Comparison of ENCODE assay signal across 21 mouse cellular contexts in the genomic region with DNA sequence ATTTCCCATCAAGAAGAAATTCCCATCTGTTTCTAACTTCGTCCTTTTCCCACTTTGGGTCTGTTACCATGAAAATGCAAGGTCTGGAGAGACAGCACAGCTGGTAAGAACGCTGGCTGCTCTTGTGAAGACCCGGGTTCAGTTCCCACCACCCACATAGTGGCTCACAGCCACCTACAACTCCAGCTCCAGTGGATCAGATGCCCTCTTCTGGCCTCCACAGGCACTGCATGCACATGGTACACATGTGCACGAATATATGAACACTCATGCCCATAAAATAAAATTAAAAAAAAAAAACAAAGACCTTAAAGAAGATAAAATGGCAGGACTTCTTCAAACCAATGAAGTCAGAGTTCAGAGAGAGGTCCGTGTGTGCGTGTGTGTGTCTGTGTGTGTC. TPM values are rescaled to one million over a fixed set of nuclear protein-coding genes. Genes with fewer than 3 reads are reported as not detected.
DNase-seq lines count a peak whose midpoint lies in the region; ATAC-seq and TF ChIP-seq lines count a peak whose summit lies in the region.
"Had no signal": no experiment of that assay in that cellular context is flagged by ENCODE, and none has a peak within 500 bp of the region (broad histone marks: within the 10 kb centered on the region; RNA-seq: fewer than 3 reads in every experiment).

No protein-coding gene starts in this region.

- no peak overlapping the region for H3K4me3 ChIP-seq in heart, adult 2 months
- H3K4me3 ChIP-seq in heart, embryonic 11.5 days (ENCODE audit: low read depth, low read length) = no peak overlapping the region
- no peak overlapping the region for H3K4me3 ChIP-seq in liver, adult 2 months (ENCODE audit: insufficient read depth, low read depth, low read length)
- no peak overlapping the region for H3K4me3 ChIP-seq in liver, embryonic 12.5 days
- H3K4me3 ChIP-seq in midbrain, postnatal 0 days (ENCODE audit: low read depth, low read length) = no peak overlapping the region
- H3K4me3 ChIP-seq in midbrain, embryonic 13.5 days (replicated peaks) = no peak overlapping the region
- H3K4me3 ChIP-seq: hindbrain, embryonic 15.5 days; myocyte had no signal

- no peak overlapping the region for H3K4me2 ChIP-seq in heart, embryonic 11.5 days
- no peak overlapping the region for H3K4me2 ChIP-seq in liver, embryonic 12.5 days
- no peak overlapping the region for H3K4me2 ChIP-seq in midbrain, postnatal 0 days (ENCODE audit: low read depth, low read length, poor library complexity, severe bottlenecking)
- no peak overlapping the region for H3K4me2 ChIP-seq in midbrain, embryonic 13.5 days (replicated peaks)
- H3K4me2 ChIP-seq: hindbrain, embryonic 15.5 days had no signal

- no peaks in the 10 kb centered on the region for H3K9me3 ChIP-seq in heart, embryonic 11.5 days (replicated peaks; ENCODE audit: control insufficient read depth, low read length)
- H3K9me3 ChIP-seq in liver, embryonic 12.5 days (replicated peaks) = 0 out of 2 replicates have a peak, but pooled peaks cover 4% of the 10 kb centered on the region
- no peaks in the 10 kb centered on the region for H3K9me3 ChIP-seq in midbrain, postnatal 0 days (ENCODE audit: low read length)
- no peaks in the 10 kb centered on the region; the same call in 1 of the 2 replicates for H3K9me3 ChIP-seq in midbrain, embryonic 13.5 days
- H3K9me3 ChIP-seq: hindbrain, embryonic 15.5 days had no signal

- no peak overlapping the region for H3K9ac ChIP-seq in heart, adult 2 months (ENCODE audit: low read depth, low read length)
- H3K9ac ChIP-seq in heart, embryonic 11.5 days (ENCODE audit: low read depth, low read length) = no peak overlapping the region
- H3K9ac ChIP-seq in liver, adult 2 months (ENCODE audit: low read depth, low read length) = no peak overlapping the region
- no peak overlapping the region for H3K9ac ChIP-seq in liver, embryonic 12.5 days
- H3K9ac ChIP-seq in midbrain, postnatal 0 days (replicated peaks; ENCODE audit: low read length, poor library complexity, severe bottlenecking) = no peak overlapping the region
- no peak overlapping the region for H3K9ac ChIP-seq in midbrain, embryonic 13.5 days (replicated peaks)
- H3K9ac ChIP-seq: hindbrain, embryonic 15.5 days had no signal

- no peaks in the 10 kb centered on the region for H3K4me1 ChIP-seq in heart, adult 2 months (ENCODE audit: control insufficient read depth, insufficient read depth, low read length)
- no peaks in the 10 kb centered on the region for H3K4me1 ChIP-seq in heart, embryonic 11.5 days (ENCODE audit: control insufficient read depth, insufficient read depth, low read length)
- H3K4me1 ChIP-seq in liver, adult 2 months (ENCODE audit: control insufficient read depth, insufficient read depth, low read length) = 0 out of 2 replicates have a peak, but pooled peaks cover 1% of the 10 kb centered on the region
- H3K4me1 ChIP-seq in liver, embryonic 12.5 days = no peaks in the 10 kb centered on the region; the same call in 1 of the 2 replicates
- no peaks in the 10 kb centered on the region for H3K4me1 ChIP-seq in midbrain, postnatal 0 days (ENCODE audit: insufficient read depth, low read length)
- no peaks in the 10 kb centered on the region for H3K4me1 ChIP-seq in midbrain, embryonic 13.5 days (replicated peaks)
- H3K4me1 ChIP-seq: hindbrain, embryonic 15.5 days had no signal

- H3K79me2 ChIP-seq in heart, adult 2 months (replicated peaks; ENCODE audit: control insufficient read depth, insufficient read depth, low read length) = no peaks in the 10 kb centered on the region
- H3K79me2 ChIP-seq in liver, adult 2 months (ENCODE audit: control insufficient read depth, insufficient read depth, low read length) = no peaks in the 10 kb centered on the region

- TF ChIP-seq POLR2A in heart, adult 2 months (IDR thresholded peaks at IDR 0.05; ENCODE audit: insufficient read depth, low read depth, low read length) = no peak
- TF ChIP-seq POLR2A in liver, adult 2 months (IDR thresholded peaks at IDR 0.05; ENCODE audit: extremely low read depth, insufficient read depth, low read length) = no peak

- no peaks in the 10 kb centered on the region for H3K36me3 ChIP-seq in heart, adult 2 months (ENCODE audit: control insufficient read depth, insufficient read depth, low read length)
- H3K36me3 ChIP-seq in heart, embryonic 11.5 days (ENCODE audit: control insufficient read depth, insufficient read depth, low read length) = peaks cover 15% of the 10 kb centered on the region
- peaks cover 13% of the 10 kb centered on the region; the same call in 1 of the 2 replicates for H3K36me3 ChIP-seq in liver, adult 2 months (ENCODE audit: control insufficient read depth, insufficient read depth, low read length)
- H3K36me3 ChIP-seq in liver, embryonic 12.5 days = peaks cover 41% of the 10 kb centered on the region
- H3K36me3 ChIP-seq in midbrain, postnatal 0 days (ENCODE audit: insufficient read depth, low read length) = peaks cover 20% of the 10 kb centered on the region
- peaks cover 47% of the 10 kb centered on the region for H3K36me3 ChIP-seq in midbrain, embryonic 13.5 days

- no peak for TF ChIP-seq EP300 in heart, adult 2 months (IDR thresholded peaks at IDR 0.05; ENCODE audit: insufficient read depth, low read depth, low read length)

- H3K27me3 ChIP-seq in heart, adult 2 months (ENCODE audit: control insufficient read depth, insufficient read depth, low read length) = no peaks in the 10 kb centered on the region
- H3K27me3 ChIP-seq in heart, embryonic 11.5 days (ENCODE audit: control insufficient read depth, insufficient read depth, low read length) = no peaks in the 10 kb centered on the region
- no peaks in the 10 kb centered on the region for H3K27me3 ChIP-seq in liver, adult 2 months (ENCODE audit: control insufficient read depth, insufficient read depth, low read length)
- H3K27me3 ChIP-seq in liver, embryonic 12.5 days (replicated peaks) = no peaks in the 10 kb centered on the region
- no peaks in the 10 kb centered on the region for H3K27me3 ChIP-seq in midbrain, postnatal 0 days (ENCODE audit: insufficient read depth, low read length)
- H3K27me3 ChIP-seq in midbrain, embryonic 13.5 days = no peaks in the 10 kb centered on the region
- H3K27me3 ChIP-seq: hindbrain, embryonic 15.5 days; Patski had no signal

- no peak overlapping the region for H3K27ac ChIP-seq in heart, adult 2 months
- no peak overlapping the region for H3K27ac ChIP-seq in heart, embryonic 11.5 days (ENCODE audit: low read depth, low read length)
- no peak overlapping the region for H3K27ac ChIP-seq in liver, adult 2 months (replicated peaks; ENCODE audit: insufficient read depth, low read depth, low read length)
- no peak overlapping the region for H3K27ac ChIP-seq in liver, embryonic 12.5 days
- H3K27ac ChIP-seq in midbrain, postnatal 0 days (ENCODE audit: low read depth, low read length) = no peak overlapping the region
- no peak overlapping the region for H3K27ac ChIP-seq in midbrain, embryonic 13.5 days
- H3K27ac ChIP-seq: hindbrain, embryonic 15.5 days had no signal

- intact Hi-C loops in heart, adult 2 months (cut with DNase I) = no loop called here

- 93% methylated on average over 6 of the region's 6 CpGs for WGBS in heart, adult 2 months
- WGBS in heart, embryonic 11.5 days (ENCODE audit: insufficient replicate concordance) = 93% methylated on average over 6 of the region's 6 CpGs
- 95% methylated on average over 6 of the region's 6 CpGs for WGBS in liver, adult 2 months
- 81% methylated on average over 6 of the region's 6 CpGs for WGBS in liver, embryonic 12.5 days (ENCODE audit: insufficient replicate concordance)
- 98% methylated on average over 6 of the region's 6 CpGs for WGBS in midbrain, postnatal 0 days
- WGBS in midbrain, embryonic 13.5 days = 97% methylated on average over 6 of the region's 6 CpGs

- DNase-seq in heart, adult 2 months = no peak
- no peak for DNase-seq in liver, adult 2 months (ENCODE audit: extremely low read depth, low read depth, low spot score)
- no peak for DNase-seq in midbrain, postnatal 0 days (ENCODE audit: low spot score)
- DNase-seq in adrenal gland, adult 2 months = no peak
- DNase-seq: adrenal gland, postnatal 14 days; cerebellum, adult 11-12 months; cerebellum, postnatal 14 days; gastrocnemius, postnatal 10 days; heart, adult 11 months; heart, postnatal 36 days; kidney, adult 11 months; kidney, postnatal 14 days; midbrain, embryonic 14.5 days; spleen, adult 18-20 months; thymus, adult 2 months had no signal

- no peak for ATAC-seq in heart, embryonic 11.5 days (replicated peaks; ENCODE audit: insufficient number of reproducible peaks, low FRiP score, low TSS enrichment)
- ATAC-seq in liver, embryonic 12.5 days = no peak
- no peak for ATAC-seq in midbrain, postnatal 0 days (ENCODE audit: low FRiP score)
- no peak for ATAC-seq in midbrain, embryonic 13.5 days
- ATAC-seq: Patski had no signal

- TF ChIP-seq CTCF in heart, adult 2 months (IDR thresholded peaks at IDR 0.05) = peak; percentile 25
- peak; percentile 17; the same call in 1 of the 2 replicates for TF ChIP-seq CTCF in liver, adult 2 months (IDR thresholded peaks at IDR 0.05; ENCODE audit: low read depth, low read length)
- peak; percentile 34; the same call in 1 of the 2 replicates for TF ChIP-seq CTCF in midbrain, postnatal 0 days (IDR thresholded peaks at IDR 0.05)

RNA-seq across cellular contexts. Expression of gene Dnajb12, which starts 49.5 kb away (rescaled TPM):
- 10 to 100 TPM; 36.8 to 45.4 TPM for total RNA-seq in heart, adult 2 months (2021)
- 32.9 and 39.2 TPM in 2 replicates for polyA plus RNA-seq in heart, adult 2 months (2012; rRNA removed)
- polyA plus RNA-seq in heart, embryonic 11.5 days (2014; fragmentation: Nextera tagmentation; extraction: Ambion mirVana) = 30.3 and 31.3 TPM in 2 replicates
- 22.4 and 27.7 TPM in 2 replicates for total RNA-seq in liver, adult 2 months (2014; rRNA removed)
- 47.0 and 56.9 TPM in 2 replicates for polyA plus RNA-seq in liver, adult 2 months (2012; rRNA removed)
- 18.0 and 18.7 TPM in 2 replicates for polyA plus RNA-seq in liver, embryonic 12.5 days (2016; fragmentation: Nextera tagmentation; extraction: Ambion mirVana)
- 47.9 and 51.6 TPM in 2 replicates for total RNA-seq in midbrain, postnatal 0 days (2014; rRNA removed)
- 25.7 and 26.3 TPM in 2 replicates for polyA plus RNA-seq in midbrain, postnatal 0 days (2015; fragmentation: Nextera tagmentation; extraction: Ambion mirVana)
- 18.3 and 18.6 TPM in 2 replicates for polyA plus RNA-seq in midbrain, embryonic 13.5 days (2015; fragmentation: Nextera tagmentation; extraction: Ambion mirVana)
- total RNA-seq in adrenal gland, adult 2 months (2021) = 10 to 100 TPM; 56.0 to 63.9 TPM
- polyA plus RNA-seq in adrenal gland, adult 2 months (2012; rRNA removed) = 48.8 and 67.3 TPM in 2 replicates
